Mouse (Mus musculus) right cerebral cortex, postnatal 36 days (tissue): ENCODE results near the gene Fmo3.

Experiments
- DNase-seq, 2 experiments: peaks; one replicate each; pipeline ENCODE4 v3.0.0; 2022; ENCODE audit warnings: low spot score in 2 of 2, mixed read lengths in 1 of 2

Gene Fmo3

DNA sequence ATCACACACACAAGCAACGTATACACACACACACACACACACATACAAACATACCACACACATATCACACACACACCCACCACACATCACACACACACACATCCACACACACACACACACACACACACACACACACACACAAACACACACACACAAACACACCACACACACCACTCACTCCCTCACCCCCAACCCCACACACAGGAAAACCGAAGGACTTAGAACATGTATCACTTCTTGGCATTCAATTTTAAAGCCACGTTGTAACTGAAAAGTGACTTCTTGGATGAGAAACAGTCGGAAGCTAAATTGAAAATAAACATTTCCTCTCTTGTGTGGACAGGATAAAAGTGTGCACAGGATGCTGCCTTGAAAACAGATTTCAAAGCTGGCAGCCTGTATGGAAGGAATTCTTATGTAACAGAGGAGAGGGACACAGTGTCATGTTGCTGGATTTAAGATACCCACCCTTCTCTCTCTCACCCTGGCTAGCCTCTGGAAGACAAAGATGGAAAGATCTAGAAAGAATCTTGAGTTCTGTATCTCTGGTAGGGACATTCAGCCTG, 52.9 kb downstream of the Fmo3 start:
- DNase-seq: no peak

DNA sequence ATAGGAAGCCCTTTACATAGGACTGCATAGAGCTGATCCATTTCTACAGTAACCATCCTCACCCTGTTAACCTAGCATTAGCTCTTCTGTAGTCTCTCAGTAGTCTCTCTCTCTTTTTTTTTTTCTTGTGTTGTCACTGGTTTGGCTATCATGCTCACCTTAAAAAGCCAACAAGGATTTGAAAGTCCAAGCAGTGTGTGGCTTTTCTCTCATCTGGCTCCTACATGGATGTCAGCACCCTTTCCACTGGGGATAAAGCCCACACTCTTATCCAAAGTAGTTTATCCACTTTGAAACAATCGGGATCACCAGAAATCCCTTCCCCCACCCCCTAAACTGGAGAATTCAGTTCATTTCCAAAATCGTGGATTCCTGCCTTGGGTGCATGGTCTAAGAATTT, 53.7 kb downstream of the Fmo3 start:
- DNase-seq: no peak

DNA sequence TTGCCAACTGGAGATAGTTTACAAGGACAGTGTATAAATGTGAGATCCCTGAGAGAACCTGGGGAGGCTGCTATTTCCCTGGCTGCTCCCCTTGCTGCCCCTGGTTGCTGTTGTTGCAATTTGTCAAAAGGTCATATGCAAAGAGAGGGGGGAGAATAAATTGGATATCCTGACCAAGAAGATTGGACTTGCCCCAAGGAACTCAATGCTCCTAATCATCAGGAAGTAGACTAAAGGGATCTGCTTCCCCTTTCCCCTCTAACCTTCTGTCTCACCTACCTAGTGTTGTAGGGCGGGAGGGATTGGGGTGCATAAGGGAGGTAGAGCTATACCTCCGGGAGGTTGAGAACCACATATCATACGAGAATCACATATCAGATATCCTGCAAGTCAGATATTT, 55.2 kb downstream of the Fmo3 start:
- DNase-seq: no peak

DNA sequence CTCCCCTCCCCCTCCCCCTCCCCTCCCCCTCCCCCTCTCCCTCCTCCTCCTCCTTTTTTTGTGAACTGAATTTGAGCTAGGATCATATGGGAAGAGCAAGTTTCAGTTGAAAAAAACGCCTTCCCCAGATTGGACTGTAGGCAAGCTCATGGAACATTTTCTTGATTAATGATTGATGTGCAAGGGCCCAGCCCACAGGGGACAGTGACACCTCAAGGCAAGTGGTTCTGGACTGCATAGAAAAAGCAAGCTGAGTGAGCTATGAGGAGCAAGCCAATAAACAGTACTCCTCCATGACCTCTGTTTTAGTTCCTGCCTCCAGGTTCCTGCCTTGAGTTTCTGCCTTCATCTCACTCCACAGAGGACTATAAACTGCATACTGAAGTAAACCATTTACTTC, 59.2 kb downstream of the Fmo3 start:
- no peak for DNase-seq

DNA sequence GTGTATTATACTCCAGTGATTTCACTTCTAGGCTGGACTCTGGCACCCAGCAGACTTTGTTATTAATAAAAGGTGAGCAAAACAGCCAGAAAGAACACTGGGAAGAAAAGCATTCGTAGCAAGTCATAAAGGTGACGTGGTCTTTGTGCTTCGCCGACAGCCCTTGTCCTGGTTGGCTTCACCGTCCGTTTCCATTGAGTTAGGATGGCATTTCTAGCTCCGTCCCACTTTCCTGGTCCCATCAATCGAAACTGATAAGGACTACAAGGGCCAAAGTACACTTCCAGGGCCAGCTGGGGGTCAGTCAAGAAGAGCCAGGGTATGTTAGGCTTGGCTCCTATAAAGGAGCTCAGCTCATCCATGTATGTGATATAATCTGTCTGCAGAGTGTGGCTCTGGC, 67.7 kb downstream of the Fmo3 start:
- no peak for DNase-seq

DNA sequence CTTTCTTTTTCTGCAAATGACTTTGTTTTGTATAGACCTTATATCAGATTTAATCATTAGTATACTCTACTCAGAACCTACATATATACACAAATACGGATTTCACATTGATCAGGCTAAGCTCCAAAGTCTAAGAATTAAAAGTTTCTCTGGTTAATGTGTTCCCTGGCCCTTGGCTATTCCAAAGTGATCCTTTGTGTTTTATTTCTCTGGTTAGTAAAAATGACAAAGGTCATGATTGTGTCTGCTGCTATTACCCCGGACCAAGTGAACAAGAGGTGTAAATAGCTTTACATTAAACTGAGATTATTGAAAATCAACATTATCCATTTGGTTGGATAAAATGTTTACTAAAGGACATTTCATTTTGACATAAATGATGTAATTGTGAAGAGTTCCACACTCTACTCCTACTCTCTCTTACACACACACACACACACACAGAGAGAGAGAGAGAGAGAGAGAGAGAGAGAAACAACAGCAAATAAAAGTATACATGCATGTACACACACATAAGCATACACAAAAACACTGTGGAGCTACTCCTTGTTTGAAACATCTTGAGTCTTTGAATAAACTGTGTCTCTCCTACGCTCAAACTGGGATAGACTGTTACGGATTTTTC, 69.3 kb downstream of the Fmo3 start:
- DNase-seq: no peak

DNA sequence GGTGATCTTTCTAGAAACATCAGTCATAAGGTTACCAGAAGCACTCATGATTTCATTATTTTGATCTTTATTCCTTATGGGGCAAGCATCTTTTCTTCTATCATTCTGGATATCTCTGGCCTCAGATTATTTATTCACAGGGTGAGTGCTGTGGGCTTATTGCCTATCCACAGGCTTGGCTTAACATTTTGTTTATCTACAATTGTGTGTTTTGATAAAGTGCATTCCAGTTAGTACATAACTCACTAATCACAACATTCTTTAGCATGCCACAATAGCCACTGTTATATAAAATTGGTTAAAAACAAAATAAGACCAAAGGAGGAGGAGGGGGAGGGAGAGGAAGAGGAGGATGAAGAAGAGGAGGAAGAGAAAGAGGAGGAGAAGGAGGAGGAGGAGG, 72.2 kb downstream of the Fmo3 start:
- DNase-seq: no peak
